Mouse (Mus musculus) heart, adult 9 months (tissue): ENCODE results near the gene Rogdi.

Experiments used
- DNase-seq, 2 experiments: peaks; one replicate each; pipeline ENCODE4 v3.0.0; 2022; ENCODE audit warnings: low spot score in 2 of 2

Rogdi gene

DNA sequence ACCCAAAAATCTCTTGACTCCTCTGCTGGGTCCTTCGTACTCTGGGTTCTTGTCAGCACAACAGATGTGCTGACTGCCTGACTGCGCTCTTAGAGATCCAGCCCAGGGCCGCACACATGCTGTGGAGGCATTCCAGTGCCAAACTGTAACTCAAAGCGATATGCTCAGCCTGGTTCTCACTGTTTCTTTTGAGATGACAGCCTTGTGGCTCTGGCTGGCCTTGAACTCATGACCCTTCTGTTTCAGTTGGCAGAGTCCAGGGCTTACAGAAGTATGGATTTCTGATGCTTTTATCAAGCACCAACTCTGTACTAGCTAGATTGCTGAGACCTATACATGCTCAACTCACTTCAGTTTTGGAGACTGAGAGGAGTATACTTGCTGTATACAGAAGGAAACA is 20.1 kb downstream of the Rogdi start:
- DNase-seq: no peak

DNA sequence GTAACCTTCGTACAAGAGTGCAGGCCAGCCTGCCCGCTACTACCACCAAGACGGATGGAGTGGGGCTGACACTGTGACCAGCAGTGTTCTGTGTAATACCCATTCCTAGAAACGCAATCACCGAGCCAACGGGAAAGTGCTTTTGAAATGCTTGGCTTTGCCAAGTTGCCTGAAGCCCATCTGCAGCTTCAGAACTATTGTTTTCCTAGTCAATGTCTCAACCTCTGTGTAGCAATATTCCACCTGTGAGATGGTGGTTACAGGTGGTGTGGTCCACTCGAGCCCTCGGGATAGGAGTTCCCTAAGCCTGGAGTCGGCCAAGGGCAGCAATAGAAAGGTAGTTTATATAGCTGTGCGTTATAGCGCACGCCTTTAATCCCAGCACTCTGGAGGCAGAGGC is 28.6 kb downstream of the Rogdi start:
- no peak for DNase-seq

DNA sequence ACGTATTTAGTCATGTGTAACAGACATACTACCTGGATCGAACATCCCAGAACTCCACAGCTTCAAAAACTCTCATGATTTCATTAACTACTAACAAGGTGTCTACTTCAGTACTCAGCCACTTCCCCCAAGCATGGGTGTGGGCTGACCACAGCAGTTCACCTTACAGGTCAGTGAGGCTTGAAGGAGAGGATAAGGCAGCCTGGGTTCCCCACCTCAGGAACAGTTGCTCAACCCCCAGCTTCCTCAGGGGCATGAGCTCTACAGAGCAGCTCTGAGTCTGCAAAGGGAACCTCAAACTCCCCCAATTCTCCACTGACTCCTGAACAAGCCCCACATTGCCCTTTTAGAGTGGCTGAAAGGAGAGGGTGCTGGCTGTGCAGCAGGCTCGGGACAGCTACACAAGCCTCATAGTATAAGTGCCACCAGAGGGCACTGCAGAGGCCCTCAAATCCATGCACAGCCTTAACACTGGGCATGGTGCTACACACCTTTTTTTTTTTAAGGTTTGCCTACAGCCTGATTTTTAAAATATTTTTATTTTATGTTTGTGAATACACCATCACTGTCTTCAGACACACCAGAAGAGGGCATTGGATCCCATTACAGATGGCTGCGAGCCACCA is 33.5 kb downstream of the Rogdi start:
- DNase-seq: peak in 1 of 2 experiments; percentile 7

DNA sequence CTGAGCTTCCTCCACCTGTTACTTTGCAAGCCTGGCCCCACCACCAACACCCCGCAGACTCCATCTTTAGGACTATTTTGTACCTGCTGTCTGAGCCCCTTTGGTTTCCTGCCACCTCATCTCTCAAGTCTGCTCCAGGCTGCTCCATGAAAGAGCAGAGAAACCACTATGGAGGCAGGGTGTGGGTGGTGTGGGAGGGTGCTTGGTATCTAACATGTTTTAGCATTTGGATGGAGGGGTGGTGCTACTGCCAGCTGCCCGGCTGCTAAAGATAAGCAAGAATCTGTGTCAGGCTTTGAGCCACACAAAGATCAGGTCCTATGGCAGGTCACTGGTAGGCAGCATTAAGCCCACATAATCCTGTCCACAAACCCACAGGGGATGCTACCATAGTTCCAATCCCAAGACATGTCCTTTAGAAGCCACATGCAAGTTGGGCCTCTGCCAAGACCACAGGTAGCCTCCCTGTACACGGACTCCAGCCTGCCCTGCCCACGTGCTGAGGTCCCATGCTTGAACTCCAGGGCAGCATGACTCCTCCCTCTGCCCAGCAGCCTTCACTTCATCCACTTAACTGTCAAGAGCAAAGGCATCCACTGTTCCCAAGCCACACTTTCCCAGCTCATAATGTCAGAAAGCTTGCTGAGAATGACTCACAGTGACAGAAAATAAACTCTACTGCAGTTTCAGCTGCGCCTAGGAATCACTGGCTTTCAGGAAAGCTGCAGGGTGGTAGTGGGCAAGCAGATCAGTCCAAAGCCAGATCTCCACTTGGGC is 34.9 kb downstream of the Rogdi start:
- peak in 1 of 2 experiments; percentile 5 for DNase-seq

DNA sequence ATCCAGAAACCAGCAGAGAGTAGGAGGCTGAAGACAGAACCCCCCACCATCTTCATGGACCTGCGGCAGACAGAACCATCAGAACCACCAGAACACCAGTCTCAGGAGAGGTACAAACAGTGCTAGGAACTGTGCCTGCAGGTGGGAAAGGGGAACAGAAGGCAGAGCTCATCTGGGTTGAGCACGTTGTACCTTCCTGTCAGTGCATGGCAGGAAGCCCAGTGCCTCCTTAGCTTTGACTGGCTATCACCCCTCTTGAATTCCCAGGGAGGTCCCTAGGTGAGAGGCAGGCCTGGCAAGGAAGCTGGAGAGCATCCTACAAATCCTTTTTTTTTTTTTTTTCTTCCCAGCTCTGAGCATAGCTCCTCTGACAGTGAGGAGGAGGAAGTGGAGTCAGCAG is 37.2 kb downstream of the Rogdi start:
- DNase-seq: no peak

DNA sequence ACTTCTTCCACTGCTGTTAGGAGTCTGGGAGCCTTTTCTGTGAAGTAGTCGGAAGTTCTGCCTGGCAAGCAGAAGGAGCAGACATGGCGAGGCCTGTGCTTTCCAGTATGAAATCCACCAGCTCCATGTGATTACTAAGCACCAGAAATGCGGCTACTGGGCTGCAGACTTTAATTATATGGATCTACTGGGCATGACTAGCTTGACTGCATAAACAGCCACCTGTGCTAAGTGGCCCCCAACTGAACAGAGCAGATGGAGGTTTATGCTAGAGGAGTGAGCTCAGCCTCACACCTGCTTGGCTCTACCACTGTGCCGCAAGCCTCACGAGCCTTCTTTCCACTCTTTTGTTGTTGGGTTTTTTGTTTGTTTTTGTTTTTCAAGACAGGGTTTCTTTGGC is 38.8 kb downstream of the Rogdi start:
- DNase-seq: no peak

DNA sequence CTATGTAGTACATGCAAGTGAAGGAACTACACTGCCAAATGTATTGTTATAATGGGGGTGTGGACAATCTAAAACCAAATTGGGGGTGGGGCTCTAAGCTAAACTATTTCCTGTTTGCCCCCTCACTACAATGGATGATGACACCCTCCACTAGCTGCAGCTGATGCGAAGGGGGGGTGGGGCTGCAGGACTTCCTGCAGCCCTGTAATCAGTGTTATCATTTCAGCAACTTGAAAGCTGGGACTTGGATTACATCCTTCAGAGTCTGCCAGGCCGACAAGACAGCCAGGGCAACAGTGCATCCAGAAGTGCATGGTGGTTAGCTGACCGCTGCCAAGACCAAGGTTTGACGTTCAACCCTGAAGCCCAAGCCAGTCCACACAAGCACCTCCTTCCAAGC is 41.7 kb downstream of the Rogdi start:
- peak; percentile 3 to 39 for DNase-seq

DNA sequence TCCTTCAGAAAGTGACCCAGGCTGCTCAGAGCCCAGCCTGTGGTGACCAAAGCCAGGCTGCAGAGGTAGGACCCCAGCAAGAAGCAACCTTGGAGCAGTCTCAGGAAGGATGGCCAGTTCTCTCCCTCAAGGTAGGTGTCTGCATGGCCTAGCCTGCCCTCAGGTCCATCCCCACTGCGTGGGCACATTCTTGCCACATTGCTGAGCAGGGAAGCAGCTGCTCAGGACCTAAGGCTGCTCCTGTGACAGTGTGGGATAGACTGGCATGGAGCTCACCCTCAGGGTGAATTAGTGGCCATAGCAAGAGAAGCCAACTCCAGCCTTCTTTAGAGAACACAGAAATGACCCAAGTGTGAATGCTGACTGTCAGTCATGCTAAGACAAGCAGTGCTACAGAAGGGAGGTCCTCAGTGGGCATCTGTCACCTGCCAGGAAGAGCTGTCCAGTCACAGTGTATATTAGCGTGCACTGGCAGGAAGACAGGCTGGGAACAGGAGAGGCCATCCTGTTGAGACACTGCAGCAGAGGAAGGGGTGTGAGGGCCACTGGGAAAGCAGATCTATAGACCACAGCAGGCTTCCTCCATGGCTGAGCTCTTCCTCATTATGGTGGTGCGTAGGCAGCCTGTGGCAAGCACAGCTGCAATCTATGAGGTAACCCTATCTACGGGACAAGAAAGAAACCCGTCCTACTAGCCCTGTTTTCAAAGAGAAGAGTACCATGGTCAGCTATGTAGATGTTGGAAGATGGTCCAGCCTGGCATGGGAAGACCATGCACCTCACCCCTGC is 44.1 kb downstream of the Rogdi start:
- peak; percentile 4 to 16 for DNase-seq

DNA sequence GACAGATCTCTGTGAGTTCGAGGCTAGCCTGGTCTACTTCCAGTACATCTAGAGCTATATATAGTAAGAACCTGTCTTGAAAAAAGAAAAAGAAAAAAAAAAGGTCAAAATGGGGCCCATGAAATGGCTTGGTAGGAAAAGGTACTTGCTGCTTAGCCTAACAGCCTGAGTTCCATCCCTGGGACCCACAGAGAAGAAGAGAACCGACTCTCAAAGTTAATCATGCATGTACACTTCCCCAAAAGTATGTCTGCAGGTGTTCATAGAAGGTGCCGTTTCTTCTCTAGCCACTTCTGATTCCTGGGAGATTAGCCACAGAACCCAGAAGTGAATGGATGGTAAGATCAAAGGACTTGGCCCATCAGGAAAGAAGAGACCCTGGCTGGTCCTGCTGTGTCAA is 44.9 kb downstream of the Rogdi start:
- no peak for DNase-seq

DNA sequence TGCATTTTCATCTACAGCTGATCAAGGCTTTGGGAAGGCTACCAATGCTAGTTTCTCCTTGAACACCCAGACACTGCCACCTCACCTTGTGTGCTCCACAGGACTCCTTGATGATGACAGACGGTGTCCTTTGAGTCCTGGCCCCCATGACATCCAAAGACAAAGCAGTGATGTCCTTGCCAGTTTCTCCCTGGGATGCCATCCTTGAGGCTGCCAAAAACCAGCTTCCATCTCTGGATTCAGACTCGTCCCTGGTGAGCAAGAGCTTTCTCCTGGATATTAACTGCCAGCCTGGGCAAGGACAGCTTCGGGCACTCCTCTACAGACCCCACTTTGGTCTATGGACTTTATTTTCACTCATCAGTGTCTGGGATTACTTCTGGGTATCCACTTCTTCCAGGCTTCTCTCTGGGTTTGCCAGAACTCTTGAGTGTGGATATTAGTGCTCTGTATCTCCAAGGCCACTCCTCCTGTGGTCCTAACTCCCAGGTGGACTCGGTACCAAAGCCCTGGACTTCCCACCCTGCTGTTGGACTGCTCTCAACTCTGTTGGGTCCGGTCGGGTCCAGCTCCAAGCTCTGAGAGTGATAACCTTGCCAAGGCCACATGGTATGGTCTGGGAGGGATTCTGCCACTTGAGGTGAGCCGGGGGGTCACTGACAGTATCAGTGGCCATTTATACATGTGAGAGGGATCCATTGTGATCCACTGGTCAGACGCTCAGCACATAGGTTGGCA is 47.8 kb downstream of the Rogdi start:
- no peak for DNase-seq

DNA sequence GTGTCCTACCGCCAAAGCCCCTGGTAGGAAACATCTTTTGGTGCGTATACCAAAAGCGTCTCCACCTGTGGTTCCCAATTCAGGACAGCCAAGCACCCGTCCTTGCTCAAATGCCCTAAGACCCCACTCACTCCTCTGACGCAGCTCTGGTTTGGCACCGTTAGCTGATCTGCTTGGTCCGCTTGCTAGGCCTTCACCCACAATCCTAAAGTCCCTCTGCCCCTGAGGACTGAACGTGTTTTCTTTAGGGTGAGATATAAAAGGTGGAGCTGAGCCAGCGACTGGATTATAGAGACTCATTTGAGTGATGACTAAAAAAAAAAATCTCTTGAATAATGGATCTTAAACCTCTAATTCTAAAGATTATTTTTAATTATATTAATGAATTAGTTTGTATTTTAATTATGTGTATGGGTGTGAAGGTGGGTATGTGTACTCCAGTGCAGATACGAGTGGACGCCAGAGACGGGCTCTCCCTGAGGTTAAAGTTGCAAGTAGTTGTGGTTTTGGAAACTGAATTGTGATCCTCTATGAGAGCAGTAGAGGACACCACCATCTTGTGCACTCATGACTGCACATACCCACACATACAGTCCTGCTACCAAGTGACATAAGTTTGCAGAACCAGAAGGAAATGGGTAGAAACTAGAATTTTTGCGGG is 48.5 kb downstream of the Rogdi start:
- no peak for DNase-seq

DNA sequence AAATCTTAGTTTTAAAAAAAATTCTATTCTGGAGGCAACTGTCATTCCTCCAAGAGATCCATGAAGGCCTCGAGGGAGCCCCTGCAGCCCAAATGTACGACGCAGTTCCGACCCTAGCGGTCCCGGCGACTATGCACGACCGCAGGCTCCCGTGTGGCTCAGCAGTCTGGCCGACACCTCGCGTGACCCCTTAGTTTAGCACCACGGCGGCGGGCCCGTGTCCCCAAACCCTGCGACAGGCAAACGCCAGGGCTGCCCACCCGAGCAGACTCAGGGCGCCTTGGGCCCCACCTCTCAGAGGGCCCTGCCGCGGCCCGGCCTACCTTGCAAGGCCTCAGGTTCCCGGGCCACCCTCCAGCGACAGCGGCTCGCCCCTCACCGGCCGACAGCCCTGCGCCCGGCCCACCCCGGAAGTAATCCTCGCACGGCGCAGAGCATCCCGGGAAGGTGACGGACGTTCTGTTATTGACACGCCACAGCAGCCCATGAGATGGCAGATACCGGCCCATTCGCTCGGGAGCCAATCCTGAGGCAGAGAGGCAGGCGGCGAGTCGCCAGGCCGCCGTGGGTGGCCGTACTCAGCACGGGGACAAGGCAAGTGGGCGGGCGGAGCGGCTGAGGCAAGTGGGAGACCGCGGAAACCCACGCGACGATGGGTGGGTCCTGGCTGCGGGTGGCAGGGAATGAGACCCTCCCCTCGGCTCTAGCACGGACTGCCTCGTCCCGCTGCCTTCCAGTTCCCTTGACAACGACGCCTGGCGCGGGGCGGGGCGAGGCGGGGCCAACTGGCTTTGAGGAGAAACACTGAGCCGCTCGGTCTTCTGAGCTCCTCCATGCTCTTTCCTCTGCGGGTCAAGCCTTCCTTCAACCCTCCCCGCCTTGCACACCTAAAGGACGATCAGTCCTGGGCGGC is 49.3 kb downstream of the Rogdi start, which contains the start of gene Anks3:
TSS of gene Anks3 (minus strand) at position 409 of the 913 bp plus-strand sequence.
- DNase-seq: peak; percentile 99

DNA sequence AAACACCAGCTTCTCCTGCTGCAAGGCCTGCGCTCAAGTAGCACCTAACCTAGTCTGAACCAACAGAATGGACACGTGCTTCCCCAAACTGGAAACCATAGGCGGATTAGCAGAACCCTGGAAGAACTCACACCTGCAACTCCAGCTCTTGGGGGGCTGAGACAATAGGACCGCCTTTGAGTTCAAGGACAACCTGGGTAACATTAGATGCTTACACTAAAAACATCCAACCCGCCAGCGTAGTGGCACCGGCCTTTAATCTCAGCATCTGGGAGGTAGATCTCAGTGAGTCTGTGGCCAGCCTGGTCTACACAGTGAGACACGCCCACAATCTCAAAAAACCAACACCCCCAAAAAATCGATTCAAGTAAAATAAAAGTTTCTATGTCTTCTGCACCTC is 50.0 kb downstream of the Rogdi start:
- DNase-seq: no peak

DNA sequence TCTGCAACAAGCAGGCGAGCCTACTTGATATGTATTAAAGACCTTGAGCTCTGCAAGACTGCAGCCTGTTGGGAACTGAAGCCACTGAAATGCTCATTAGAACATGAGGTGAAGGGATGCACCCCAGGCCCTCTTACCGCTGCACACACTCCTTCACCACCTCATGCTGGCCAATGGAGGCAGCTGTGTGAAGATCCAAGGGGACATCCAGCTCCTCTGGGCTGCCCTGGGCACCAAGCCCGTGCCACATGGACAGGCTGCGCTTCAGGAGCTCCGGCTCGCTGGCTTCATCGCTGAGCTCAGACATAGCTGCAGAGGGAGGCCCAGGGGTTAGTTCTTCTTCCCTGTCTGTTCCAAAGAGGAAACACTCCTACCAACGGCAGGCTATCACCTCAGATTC is 53.1 kb downstream of the Rogdi start:
- no peak for DNase-seq
